Mouse (Mus musculus): ENCODE data around the gene Anxa9. TPM values are rescaled to one million over a fixed set of nuclear protein-coding genes. Genes with fewer than 3 reads are reported as not detected.

The Anxa9 gene
- total and polyA plus RNA-seq, 2 experiments, result 0.55 to 0.91 TPM

DNA sequence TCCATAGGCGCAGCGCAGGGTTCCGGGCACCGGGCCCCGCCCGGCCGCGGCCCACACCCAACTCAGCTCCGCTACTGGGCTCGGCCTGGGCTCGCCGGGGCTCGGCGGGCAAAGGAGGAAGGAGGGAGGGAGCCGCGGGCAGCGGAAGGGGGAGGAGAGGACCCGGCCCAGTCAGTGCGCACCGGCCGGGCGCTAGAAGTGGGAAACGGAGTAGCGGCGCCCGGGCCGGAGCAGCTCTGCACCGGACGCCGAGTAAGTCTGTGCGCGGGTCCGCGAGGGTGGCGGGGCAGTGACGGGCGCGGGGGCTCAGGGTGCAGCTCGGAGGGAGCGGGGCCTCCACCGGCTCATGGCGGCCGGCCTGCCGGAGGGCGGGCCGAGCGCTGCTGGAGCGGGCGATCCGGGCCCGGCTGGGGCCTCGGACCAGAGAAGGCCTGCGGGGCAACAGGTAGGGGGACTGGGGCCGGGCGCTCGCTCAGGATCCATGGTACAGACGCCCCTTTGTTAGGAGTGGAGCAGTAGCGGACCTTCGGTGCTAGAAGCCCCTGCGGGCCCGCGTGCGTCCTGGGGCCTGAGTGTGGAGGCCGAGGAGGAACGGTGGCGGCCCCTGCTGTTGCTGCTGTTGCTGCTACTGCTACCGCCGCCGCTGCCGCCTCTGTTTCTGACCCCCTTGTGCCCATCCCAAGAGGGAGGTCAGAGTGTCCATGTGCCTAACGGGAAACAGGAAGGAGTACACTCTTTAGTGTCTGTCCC is 8.3 kb upstream of the Anxa9 start:
- H3K27me3 ChIP-seq (ENCODE audit: control insufficient read depth, insufficient read depth, low read length), result no peaks in the 10 kb centered on the region
- DNase-seq (ENCODE audit: extremely low read depth, low read depth, low spot score), result peak; percentile 75
- peak overlapping the region; percentile 99 for H3K9ac ChIP-seq (ENCODE audit: low read depth, low read length)
- H3K36me3 ChIP-seq (ENCODE audit: control insufficient read depth, insufficient read depth, low read length), result peaks cover 4% of the 10 kb centered on the region; the same call in 1 of the 2 replicates
- H3K27ac ChIP-seq (replicated peaks; ENCODE audit: insufficient read depth, low read depth, low read length), result peak overlapping the region; percentile 88
- H3K4me3 ChIP-seq (ENCODE audit: insufficient read depth, low read depth, low read length), result peak overlapping the region; percentile 92
- TF ChIP-seq POLR2A (IDR thresholded peaks at IDR 0.05; ENCODE audit: extremely low read depth, insufficient read depth, low read length) (peak; percentile 69; the same call in 1 of the 2 replicates), CTCF (IDR thresholded peaks at IDR 0.05; ENCODE audit: low read depth, low read length) (peak; percentile 47; the same call in 1 of the 2 replicates)
- under 1% methylated on average over 68 of the region's 71 CpGs for WGBS
- peaks cover 24% of the 10 kb centered on the region for H3K4me1 ChIP-seq (ENCODE audit: control insufficient read depth, insufficient read depth, low read length)
- peaks cover 25% of the 10 kb centered on the region; the same call in 1 of the 2 replicates for H3K79me2 ChIP-seq (ENCODE audit: control insufficient read depth, insufficient read depth, low read length)

DNA sequence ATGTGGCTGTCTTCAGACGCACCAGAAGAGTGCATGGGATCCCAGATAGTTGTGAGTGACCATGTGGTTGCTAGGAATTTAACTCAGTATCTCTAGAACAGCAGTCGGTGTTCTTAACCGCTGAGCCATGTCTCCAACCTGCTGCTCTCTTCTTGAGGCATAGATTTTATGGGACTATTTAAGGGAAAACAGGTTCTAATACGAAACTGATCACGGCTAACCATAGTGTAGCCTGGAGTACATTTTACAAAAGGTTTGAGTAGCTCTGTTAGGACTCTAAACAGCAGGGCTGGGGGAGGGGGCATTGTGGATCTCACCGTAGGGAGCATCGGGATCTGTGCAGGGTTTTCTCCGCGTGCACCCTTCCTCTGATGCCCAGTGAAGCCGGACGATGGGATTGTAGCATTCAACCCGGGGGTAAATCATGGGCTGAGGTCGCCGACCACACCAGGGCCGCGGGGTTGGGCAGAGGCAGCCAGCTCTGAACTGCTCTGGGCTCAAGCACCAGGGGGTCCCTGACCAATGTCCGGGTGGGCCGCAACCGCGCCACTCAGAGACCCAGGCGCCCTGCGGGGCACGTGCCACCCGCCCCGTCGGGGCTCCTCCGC is 7.6 kb upstream of the Anxa9 start, which contains the start of gene Cers2:
TSS of gene Cers2 (plus strand) at position 306 of the 608 bp plus-strand sequence.
- DNase-seq (ENCODE audit: extremely low read depth, low read depth, low spot score), result no peak
- TF ChIP-seq CTCF (IDR thresholded peaks at IDR 0.05; ENCODE audit: low read depth, low read length), result no peak
- TF ChIP-seq POLR2A (IDR thresholded peaks at IDR 0.05; ENCODE audit: extremely low read depth, insufficient read depth, low read length), result no peak
- Histone ChIP-seq H3K36me3 (ENCODE audit: control insufficient read depth, insufficient read depth, low read length) (no peaks in the 10 kb centered on the region), H3K27me3 (ENCODE audit: control insufficient read depth, insufficient read depth, low read length) (no peaks in the 10 kb centered on the region), H3K27ac (replicated peaks; ENCODE audit: insufficient read depth, low read depth, low read length) (peak within 1 kb of the TSS; percentile 88), H3K4me3 (ENCODE audit: insufficient read depth, low read depth, low read length) (peak within 1 kb of the TSS; percentile 92), H3K4me1 (ENCODE audit: control insufficient read depth, insufficient read depth, low read length) (peaks cover 18% of the 10 kb centered on the region), H3K79me2 (ENCODE audit: control insufficient read depth, insufficient read depth, low read length) (peaks cover 21% of the 10 kb centered on the region; the same call in 1 of the 2 replicates), H3K9ac (ENCODE audit: low read depth, low read length) (peak within 1 kb of the TSS; percentile 99)
- 7% methylated on average over 27 of the region's 27 CpGs for WGBS

GRCm38 (mm10) chr3:95314075-95314474 is 7.1 kb upstream of the Anxa9 start:
- peaks cover 18% of the 10 kb centered on the region; the same call in 1 of the 2 replicates for H3K79me2 ChIP-seq (ENCODE audit: control insufficient read depth, insufficient read depth, low read length)
- WGBS, result 77% methylated on average over 6 of the region's 6 CpGs
- no peaks in the 10 kb centered on the region for H3K36me3 ChIP-seq (ENCODE audit: control insufficient read depth, insufficient read depth, low read length)
- no peak overlapping the region for H3K27ac ChIP-seq (replicated peaks; ENCODE audit: insufficient read depth, low read depth, low read length)
- H3K4me3 ChIP-seq (ENCODE audit: insufficient read depth, low read depth, low read length), result no peak overlapping the region
- H3K9ac ChIP-seq (ENCODE audit: low read depth, low read length), result no peak overlapping the region
- H3K27me3 ChIP-seq (ENCODE audit: control insufficient read depth, insufficient read depth, low read length), result no peaks in the 10 kb centered on the region
- no peak for TF ChIP-seq CTCF (IDR thresholded peaks at IDR 0.05; ENCODE audit: low read depth, low read length)
- TF ChIP-seq POLR2A (IDR thresholded peaks at IDR 0.05; ENCODE audit: extremely low read depth, insufficient read depth, low read length), result no peak
- peaks cover 14% of the 10 kb centered on the region for H3K4me1 ChIP-seq (ENCODE audit: control insufficient read depth, insufficient read depth, low read length)
- no peak for DNase-seq (ENCODE audit: extremely low read depth, low read depth, low spot score)

GRCm38 (mm10) chr3:95313476-95313875 is 6.5 kb upstream of the Anxa9 start:
- H3K36me3 ChIP-seq (ENCODE audit: control insufficient read depth, insufficient read depth, low read length), result no peaks in the 10 kb centered on the region
- no peak for DNase-seq (ENCODE audit: extremely low read depth, low read depth, low spot score)
- no peak for TF ChIP-seq CTCF (IDR thresholded peaks at IDR 0.05; ENCODE audit: low read depth, low read length)
- no peak for TF ChIP-seq POLR2A (IDR thresholded peaks at IDR 0.05; ENCODE audit: extremely low read depth, insufficient read depth, low read length)
- 74% methylated on average over 7 of the region's 7 CpGs for WGBS
- peaks cover 17% of the 10 kb centered on the region; the same call in 1 of the 2 replicates for H3K79me2 ChIP-seq (ENCODE audit: control insufficient read depth, insufficient read depth, low read length)
- no peak overlapping the region for H3K4me3 ChIP-seq (ENCODE audit: insufficient read depth, low read depth, low read length)
- peaks cover 14% of the 10 kb centered on the region for H3K4me1 ChIP-seq (ENCODE audit: control insufficient read depth, insufficient read depth, low read length)
- H3K27ac ChIP-seq (replicated peaks; ENCODE audit: insufficient read depth, low read depth, low read length), result no peak overlapping the region
- no peak overlapping the region for H3K9ac ChIP-seq (ENCODE audit: low read depth, low read length)
- H3K27me3 ChIP-seq (ENCODE audit: control insufficient read depth, insufficient read depth, low read length), result no peaks in the 10 kb centered on the region

GRCm38 (mm10) chr3:95312623-95313022 is 5.6 kb upstream of the Anxa9 start:
- no peaks in the 10 kb centered on the region for H3K27me3 ChIP-seq (ENCODE audit: control insufficient read depth, insufficient read depth, low read length)
- no peak for DNase-seq (ENCODE audit: extremely low read depth, low read depth, low spot score)
- no peak for TF ChIP-seq POLR2A (IDR thresholded peaks at IDR 0.05; ENCODE audit: extremely low read depth, insufficient read depth, low read length)
- TF ChIP-seq CTCF (IDR thresholded peaks at IDR 0.05; ENCODE audit: low read depth, low read length), result no peak
- no peak overlapping the region for H3K9ac ChIP-seq (ENCODE audit: low read depth, low read length)
- peaks cover 17% of the 10 kb centered on the region; the same call in 1 of the 2 replicates for H3K79me2 ChIP-seq (ENCODE audit: control insufficient read depth, insufficient read depth, low read length)
- 70% methylated on average over 6 of the region's 6 CpGs for WGBS
- no peak overlapping the region for H3K27ac ChIP-seq (replicated peaks; ENCODE audit: insufficient read depth, low read depth, low read length)
- H3K4me1 ChIP-seq (ENCODE audit: control insufficient read depth, insufficient read depth, low read length), result peaks cover 11% of the 10 kb centered on the region
- no peaks in the 10 kb centered on the region for H3K36me3 ChIP-seq (ENCODE audit: control insufficient read depth, insufficient read depth, low read length)
- no peak overlapping the region for H3K4me3 ChIP-seq (ENCODE audit: insufficient read depth, low read depth, low read length)

Measured in liver, adult 2 months (tissue).